Mouse (Mus musculus) megakaryocyte, embryonic 14.5 days (primary cell): ENCODE results near the gene Adamts1. TPM values are rescaled to one million over a fixed set of nuclear protein-coding genes. Genes with fewer than 3 reads are reported as not detected.

Experiments used
- H3K27me3 ChIP-seq: replicated peaks from 2 replicates; pipeline ENCODE3; 2012; ENCODE audit warnings: inconsistent platforms
- H3K36me3 ChIP-seq: replicated peaks from 2 replicates; pipeline ENCODE3; 2012; ENCODE audit warnings: low read length, inconsistent platforms, mixed read lengths
- H3K4me1 ChIP-seq: 2 replicates; pipeline ENCODE4 v1.6.1; 2012; ENCODE audit warnings: inconsistent platforms
- H3K4me3 ChIP-seq: replicated peaks from 2 replicates; pipeline ENCODE3; 2012; ENCODE audit warnings: moderate library complexity, mild to moderate bottlenecking, inconsistent platforms
- H3K9me3 ChIP-seq: 2 replicates; pipeline ENCODE4 v1.6.1; 2012; ENCODE audit warnings: inconsistent platforms
- FLI1 ChIP-seq: IDR thresholded peaks from 2 replicates; pipeline ENCODE4 v1.6.1; 2012; ENCODE audit warnings: low read length, inconsistent platforms, mixed read lengths
- GATA1 ChIP-seq: IDR thresholded peaks from 3 replicates; pipeline ENCODE4 v1.6.1; 2012; ENCODE audit warnings: mixed read lengths, low read length, inconsistent platforms, borderline replicate concordance
- polyA plus RNA-seq: library from polyadenylated mRNA; stranded (reverse); fragments of >175 nt; gene quantifications from 2 replicates; pipeline ENCODE4 v1.2.3, GENCODE M21; 2012; ENCODE audit warnings: low replicate concordance; ENCODE audit not compliant: insufficient read depth

Adamts1 gene
- 0.28 TPM in 1 of 2 replicates, not detected in the other for polyA plus RNA-seq

- Histone ChIP-seq H3K9me3 (peaks cover 10% of the 10 kb centered on the region; the same call in 1 of the 2 replicates), H3K4me1 (peaks cover 34% of the 10 kb centered on the region), H3K4me3 (peak within 1 kb of the TSS; percentile 90), H3K27me3 (peaks cover 49% of the 10 kb centered on the region), H3K36me3 (no peaks in the 10 kb centered on the region)
- no peak for TF ChIP-seq FLI1
- TF ChIP-seq GATA1: no peak
Observed at GRCm38 (mm10) chr16:85802954-85803353, at the start of gene Adamts1. Gene Adamts1, minus strand, starts transcription at chr16:85803113.

GRCm38 (mm10) chr16:85827066-85827465, 24.2 kb upstream of the Adamts1 start:
- 0 out of 2 replicates have a peak, but pooled peaks cover 2% of the 10 kb centered on the region for H3K9me3 ChIP-seq
- no peaks in the 10 kb centered on the region for H3K36me3 ChIP-seq
- TF ChIP-seq FLI1: no peak
- TF ChIP-seq GATA1: no peak

GRCm38 (mm10) chr16:85822330-85822916, 19.5 kb upstream of the Adamts1 start:
- no peaks in the 10 kb centered on the region for H3K9me3 ChIP-seq
- no peak for TF ChIP-seq GATA1
- no peak for TF ChIP-seq FLI1
- no peak overlapping the region for H3K4me3 ChIP-seq
- no peaks in the 10 kb centered on the region for H3K27me3 ChIP-seq
- peaks cover 3% of the 10 kb centered on the region; the same call in 1 of the 2 replicates for H3K4me1 ChIP-seq
- H3K36me3 ChIP-seq: no peaks in the 10 kb centered on the region

More at GRCm38 (mm10) chr16:85827066-85827465, 24.2 kb upstream of the Adamts1 start:
- H3K4me1 ChIP-seq: no peaks in the 10 kb centered on the region
- no peak overlapping the region for H3K4me3 ChIP-seq
- H3K27me3 ChIP-seq: no peaks in the 10 kb centered on the region

GRCm38 (mm10) chr16:85819808-85820458, 17.0 kb upstream of the Adamts1 start:
- Histone ChIP-seq H3K36me3 (no peaks in the 10 kb centered on the region), H3K4me3 (no peak overlapping the region), H3K9me3 (no peaks in the 10 kb centered on the region), H3K27me3 (no peaks in the 10 kb centered on the region), H3K4me1 (peaks cover 3% of the 10 kb centered on the region; the same call in 1 of the 2 replicates)
- no peak for TF ChIP-seq FLI1
- no peak for TF ChIP-seq GATA1

GRCm38 (mm10) chr16:85814116-85814515, 11.2 kb upstream of the Adamts1 start:
- Histone ChIP-seq H3K36me3 (no peaks in the 10 kb centered on the region), H3K27me3 (no peaks in the 10 kb centered on the region), H3K4me3 (no peak overlapping the region), H3K4me1 (no peaks in the 10 kb centered on the region), H3K9me3 (no peaks in the 10 kb centered on the region)
- no peak for TF ChIP-seq GATA1
- TF ChIP-seq FLI1: no peak

GRCm38 (mm10) chr16:85807626-85808025, 4.7 kb upstream of the Adamts1 start:
- H3K27me3 ChIP-seq: peaks cover 19% of the 10 kb centered on the region
- no peak overlapping the region for H3K4me3 ChIP-seq
- peaks cover 14% of the 10 kb centered on the region for H3K4me1 ChIP-seq
- no peaks in the 10 kb centered on the region for H3K36me3 ChIP-seq
- no peak for TF ChIP-seq GATA1
- no peaks in the 10 kb centered on the region for H3K9me3 ChIP-seq

GRCm38 (mm10) chr16:85807072-85807471, 4.2 kb upstream of the Adamts1 start:
- H3K4me1 ChIP-seq: peaks cover 20% of the 10 kb centered on the region
- H3K4me3 ChIP-seq: no peak overlapping the region
- H3K27me3 ChIP-seq: peaks cover 24% of the 10 kb centered on the region
- no peak for TF ChIP-seq FLI1
- TF ChIP-seq GATA1: no peak
- no peaks in the 10 kb centered on the region for H3K36me3 ChIP-seq
- no peaks in the 10 kb centered on the region; the same call in 1 of the 2 replicates for H3K9me3 ChIP-seq

GRCm38 (mm10) chr16:85805581-85805980, 2.7 kb upstream of the Adamts1 start:
- no peaks in the 10 kb centered on the region for H3K36me3 ChIP-seq

GRCm38 (mm10) chr16:85803613-85804551, 969 bp upstream of the Adamts1 start:
- peaks cover 46% of the 10 kb centered on the region for H3K27me3 ChIP-seq
- TF ChIP-seq GATA1 (no peak), FLI1 (no peak)
- H3K9me3 ChIP-seq: peaks cover 6% of the 10 kb centered on the region; the same call in 1 of the 2 replicates
- H3K4me1 ChIP-seq: peaks cover 34% of the 10 kb centered on the region
- peak overlapping the region; percentile 90 for H3K4me3 ChIP-seq
- no peaks in the 10 kb centered on the region for H3K36me3 ChIP-seq

More at GRCm38 (mm10) chr16:85805581-85805980, 2.7 kb upstream of the Adamts1 start:
- TF ChIP-seq FLI1 (no peak), GATA1 (no peak)
- H3K9me3 ChIP-seq: peaks cover 4% of the 10 kb centered on the region; the same call in 1 of the 2 replicates
- H3K27me3 ChIP-seq: peaks cover 39% of the 10 kb centered on the region
- H3K4me3 ChIP-seq: no peak overlapping the region
- H3K4me1 ChIP-seq: peaks cover 34% of the 10 kb centered on the region
